Mouse (Mus musculus) CH12.LX (cell line): ENCODE measurements around the gene Bmp6. TPM values are rescaled to one million over a fixed set of nuclear protein-coding genes. Genes with fewer than 3 reads are reported as not detected.

Source experiments
- DNase-seq: peaks from one replicate; pipeline ENCODE4 v3.0.0-alpha.2; 2013; ENCODE audit errors: extremely low read depth
- H3K27ac ChIP-seq: 2 replicates; pipeline ENCODE4 v1.5.1; 2012; ENCODE audit warnings: low read depth, mild to moderate bottlenecking, control low read depth, moderate library complexity; ENCODE audit not compliant: insufficient read depth
- H3K27me3 ChIP-seq: replicated peaks from 2 replicates; pipeline ENCODE3; 2012; ENCODE audit warnings: inconsistent platforms
- H3K36me3 ChIP-seq, 2 experiments: replicated peaks in 1 of 2; 2 replicates each; pipeline versions ENCODE3 to v1.6.1; 2012; ENCODE audit warnings: inconsistent platforms in 1 of 2, low read length in 1 of 2, mild to moderate bottlenecking in 1 of 2, mixed read lengths in 1 of 2, moderate library complexity in 1 of 2; ENCODE audit not compliant: control insufficient read depth in 1 of 2, insufficient read depth in 1 of 2
- H3K4me1 ChIP-seq, 2 experiments: 2 replicates each; pipeline ENCODE4 v1.6.1; 2012; ENCODE audit warnings: inconsistent platforms in 1 of 2, moderate library complexity in 1 of 2; ENCODE audit not compliant: insufficient read depth in 2 of 2, control insufficient read depth in 1 of 2
- H3K4me2 ChIP-seq: 2 replicates; pipeline ENCODE4 v1.6.1; 2012; ENCODE audit warnings: low read depth, mild to moderate bottlenecking, control low read depth; ENCODE audit not compliant: poor library complexity, insufficient read depth, severe bottlenecking
- H3K4me3 ChIP-seq, 3 experiments: fragments of 150-350 bp in 1 of 3; sonication (generic) in 1 of 3; replicated peaks in 1 of 3; 2 replicates each; pipeline versions ENCODE3 to v1.5.1; 2011 to 2012; ENCODE audit warnings: low read depth in 2 of 3, low read length in 2 of 3, mild to moderate bottlenecking in 2 of 3, moderate library complexity in 2 of 3, control low read depth in 1 of 3, improper control_type of control experiment in 1 of 3, inconsistent platforms in 1 of 3, mixed read lengths in 1 of 3; ENCODE audit not compliant: poor library complexity in 1 of 3
- H3K79me2 ChIP-seq: replicated peaks from 2 replicates; pipeline ENCODE4 v1.6.1; 2012; ENCODE audit warnings: mild to moderate bottlenecking, moderate library complexity; ENCODE audit not compliant: control insufficient read depth, poor library complexity, insufficient read depth, severe bottlenecking; ENCODE audit errors: extremely low read depth
- H3K9ac ChIP-seq: 2 replicates; pipeline ENCODE4 v1.6.1; 2012; ENCODE audit warnings: low read depth, mild to moderate bottlenecking, control low read depth, moderate library complexity; ENCODE audit not compliant: insufficient read depth
- H3K9me3 ChIP-seq: replicated peaks from 2 replicates; pipeline ENCODE3; 2012; ENCODE audit warnings: low read length, inconsistent platforms, mixed read lengths
- BHLHE40 ChIP-seq: IDR thresholded peaks from 2 replicates; pipeline ENCODE4 v1.6.1; 2011; ENCODE audit warnings: mild to moderate bottlenecking, low read depth, low read length, improper control_type of control experiment
- CHD1 ChIP-seq: IDR thresholded peaks from 2 replicates; pipeline ENCODE4 v1.6.1; 2012; ENCODE audit warnings: low read depth, low read length, improper control_type of control experiment, inconsistent platforms
- CTCF ChIP-seq, 2 experiments: IDR thresholded peaks in 1 of 2; conservative IDR thresholded peaks in 1 of 2; 2 replicates each; pipeline ENCODE4 v1.5.1; 2011 to 2012; ENCODE audit warnings: low read depth in 2 of 2, low read length in 2 of 2, improper control_type of control experiment in 1 of 2, inconsistent platforms in 1 of 2, mild to moderate bottlenecking in 1 of 2, moderate library complexity in 1 of 2
- E2F4 ChIP-seq: IDR thresholded peaks from 2 replicates; pipeline ENCODE4 v1.6.1; 2011; ENCODE audit warnings: low read depth, low read length, improper control_type of control experiment; ENCODE audit not compliant: insufficient replicate concordance
- ELF1 ChIP-seq: IDR thresholded peaks from 2 replicates; pipeline ENCODE4 v1.6.1; 2014; ENCODE audit warnings: low read depth, mild to moderate bottlenecking, inconsistent platforms, low read length, improper control_type of control experiment
- ETS1 ChIP-seq: conservative IDR thresholded peaks from 2 replicates; pipeline ENCODE4 v1.6.1; 2012; ENCODE audit warnings: low read depth, mild to moderate bottlenecking, inconsistent platforms, low read length, improper control_type of control experiment, moderate library complexity
- HCFC1 ChIP-seq: IDR thresholded peaks from 2 replicates; pipeline ENCODE4 v1.6.1; 2012; ENCODE audit warnings: low read depth, mild to moderate bottlenecking, inconsistent platforms, low read length, improper control_type of control experiment
- IRF4 ChIP-seq: IDR thresholded peaks from 2 replicates; pipeline ENCODE4 v1.6.1; 2014; ENCODE audit warnings: low read depth, mild to moderate bottlenecking, inconsistent platforms, low read length, improper control_type of control experiment
- JUN ChIP-seq: IDR thresholded peaks from 2 replicates; pipeline ENCODE4 v1.6.1; 2011; ENCODE audit warnings: low read depth, mild to moderate bottlenecking, low read length, improper control_type of control experiment, moderate library complexity; ENCODE audit not compliant: insufficient read depth
- JUND ChIP-seq: conservative IDR thresholded peaks from 2 replicates; pipeline ENCODE4 v1.6.1; 2011; ENCODE audit warnings: low read depth, low read length, improper control_type of control experiment
- KAT2A ChIP-seq: IDR thresholded peaks from 2 replicates; pipeline ENCODE4 v1.6.1; 2012; ENCODE audit warnings: low read length, improper control_type of control experiment, inconsistent platforms; ENCODE audit not compliant: insufficient replicate concordance
- MEF2A ChIP-seq: IDR thresholded peaks from 2 replicates; pipeline ENCODE4 v1.6.1; 2014; ENCODE audit warnings: low read depth, mild to moderate bottlenecking, inconsistent platforms, low read length, improper control_type of control experiment, borderline replicate concordance
- MXI1 ChIP-seq: IDR thresholded peaks from 2 replicates; pipeline ENCODE4 v1.6.1; 2011; ENCODE audit warnings: mild to moderate bottlenecking, low read depth, low read length, improper control_type of control experiment
- MYC ChIP-seq: IDR thresholded peaks from 2 replicates; pipeline ENCODE4 v1.6.1; 2011; ENCODE audit warnings: low read depth, mild to moderate bottlenecking, improper control_type of control experiment, low read length
- NELFE ChIP-seq: IDR thresholded peaks from 2 replicates; pipeline ENCODE4 v1.6.1; 2011; ENCODE audit warnings: low read depth, low read length, improper control_type of control experiment
- PAX5 ChIP-seq: IDR thresholded peaks from 2 replicates; pipeline ENCODE4 v1.6.1; 2012; ENCODE audit warnings: low read length, inconsistent platforms, mixed read lengths
- POLR2A ChIP-seq: IDR thresholded peaks from 2 replicates; pipeline ENCODE4 v1.6.1; 2011; ENCODE audit warnings: low read depth, mild to moderate bottlenecking, improper control_type of control experiment, low read length
- POLR2AphosphoS2 ChIP-seq: IDR thresholded peaks from 2 replicates; pipeline ENCODE4 v1.6.1; 2011; ENCODE audit warnings: low read depth, low read length, improper control_type of control experiment
- RAD21 ChIP-seq: IDR thresholded peaks from 2 replicates; pipeline ENCODE4 v1.6.1; 2011; ENCODE audit warnings: low read depth, mild to moderate bottlenecking, low read length, improper control_type of control experiment, moderate library complexity
- RCOR1 ChIP-seq: conservative IDR thresholded peaks from 2 replicates; pipeline ENCODE4 v1.6.1; 2012; ENCODE audit warnings: low read depth, mild to moderate bottlenecking, inconsistent platforms, low read length, improper control_type of control experiment
- SIN3A ChIP-seq: IDR thresholded peaks from 2 replicates; pipeline ENCODE4 v1.6.1; 2012; ENCODE audit warnings: low read length, improper control_type of control experiment, inconsistent platforms
- SMC3 ChIP-seq: IDR thresholded peaks from 2 replicates; pipeline ENCODE4 v1.6.1; 2011; ENCODE audit warnings: low read depth, low read length, improper control_type of control experiment
- TCF12 ChIP-seq: IDR thresholded peaks from 2 replicates; pipeline ENCODE4 v1.6.1; 2014; ENCODE audit warnings: low read depth, mild to moderate bottlenecking, inconsistent platforms, low read length, improper control_type of control experiment
- UBTF ChIP-seq: IDR thresholded peaks from 2 replicates; pipeline ENCODE4 v1.6.1; 2012; ENCODE audit warnings: low read depth, mild to moderate bottlenecking, inconsistent platforms, low read length, improper control_type of control experiment, moderate library complexity
- USF1 ChIP-seq: IDR thresholded peaks from 2 replicates; pipeline ENCODE4 v1.6.1; 2014; ENCODE audit warnings: low read depth, mild to moderate bottlenecking, inconsistent platforms, low read length, improper control_type of control experiment
- USF2 ChIP-seq: conservative IDR thresholded peaks from 2 replicates; pipeline ENCODE4 v1.6.1; 2011; ENCODE audit warnings: low read depth, low read length, improper control_type of control experiment
- ZC3H11A ChIP-seq: IDR thresholded peaks from 2 replicates; pipeline ENCODE4 v1.6.1; 2012; ENCODE audit warnings: low read depth, mild to moderate bottlenecking, inconsistent platforms, low read length, improper control_type of control experiment
- ZKSCAN1 ChIP-seq: IDR thresholded peaks from 2 replicates; pipeline ENCODE4 v1.6.1; 2012; ENCODE audit warnings: low read depth, inconsistent platforms, low read length, improper control_type of control experiment, borderline replicate concordance
- ZMIZ1 ChIP-seq: IDR thresholded peaks from 2 replicates; pipeline ENCODE4 v1.6.1; 2012; ENCODE audit warnings: low read depth, mild to moderate bottlenecking, inconsistent platforms, low read length, improper control_type of control experiment
- ZNF384 ChIP-seq: IDR thresholded peaks from 2 replicates; pipeline ENCODE4 v1.6.1; 2012; ENCODE audit warnings: low read depth, low read length, improper control_type of control experiment, inconsistent platforms
- dilution Hi-C: fragments of 300-500 bp; cut with MboI; formaldehyde crosslinking; loops from 2 replicates; pipeline ENCODE4 v1.14.3; 2020; ENCODE audit warnings: low sequenced_read_pairs; ENCODE audit not compliant: extremely low pct_unique_long_range_greater_than_20kb, extremely low pct_ligation_motif_present
- in situ Hi-C: fragments of 300-500 bp; cut with MboI; formaldehyde crosslinking; loops from 3 replicates; pipeline ENCODE4 v1.14.3; 2019; ENCODE audit warnings: low sequenced_read_pairs, low pct_ligation_motif_present, low pct_unique_long_range_greater_than_20kb, mixed read lengths
- polyA plus RNA-seq: library from polyadenylated mRNA; unstranded; fragments of >175 nt; gene quantifications from 2 replicates; pipeline ENCODE4 v1.2.1, GENCODE M21; 2012; ENCODE audit warnings: low read depth; ENCODE audit not compliant: insufficient read length
- total RNA-seq, 2 experiments: library from RNA; depleted of rRNA; stranded (reverse); fragments of 300-350 nt in 1 of 2; fragments of >200 nt in 1 of 2; gene quantifications; 2 replicates each; pipeline ENCODE4 v1.2.3; 2012 to 2014

Gene Bmp6
- total and polyA plus RNA-seq, 3 experiments, result 0.16 to 3.5 (median 0.77) TPM

- no peak overlapping the region for H3K27ac ChIP-seq
- dilution Hi-C loops (no loop called here), in situ Hi-C loops (no loop called here)
- H3K4me3 ChIP-seq, result no peak overlapping the region
- no peak overlapping the region for H3K4me2 ChIP-seq
- DNase-seq, result peak; percentile 44
- no peaks in the 10 kb centered on the region for H3K27me3 ChIP-seq
- no peaks in the 10 kb centered on the region; the same call in 1 of the 2 replicates for H3K79me2 ChIP-seq
- H3K9me3 ChIP-seq, result peaks cover 5% of the 10 kb centered on the region
- TF ChIP-seq ETS1, result 0 out of 2 replicates have a peak, but pooled peaks have one; percentile 16
- TF ChIP-seq TCF12, result peak; percentile 32; the same call in 1 of the 2 replicates
- TF ChIP-seq POLR2AphosphoS2, result no peak
- 0 out of 2 replicates have a peak, but pooled peaks have one; percentile 10 for TF ChIP-seq IRF4
- TF ChIP-seq MYC, result 0 out of 2 replicates have a peak, but pooled peaks have one; percentile 12
- no peak for TF ChIP-seq UBTF
- no peak for TF ChIP-seq ZC3H11A
- TF ChIP-seq MEF2A, result no peak; the same call in 1 of the 2 replicates
- no peak for TF ChIP-seq POLR2A
- TF ChIP-seq, all 38 proteins: peak for 4
- no peak overlapping the region for H3K9ac ChIP-seq
- H3K36me3 ChIP-seq, result no peaks in the 10 kb centered on the region
- peaks cover 3 to 36% of the 10 kb centered on the region in 2 experiments; a peak in 2 of 4 replicates for H3K4me1 ChIP-seq
Observed at GRCm38 (mm10) chr13:38318418-38318817, 26.5 kb upstream of the Bmp6 start.

GRCm38 (mm10) chr13:38320354-38320753 lies 24.6 kb upstream of the Bmp6 start:
- peak overlapping the region; percentile 72 for H3K27ac ChIP-seq
- H3K79me2 ChIP-seq, result no peaks in the 10 kb centered on the region; the same call in 1 of the 2 replicates
- H3K4me2 ChIP-seq, result peak overlapping the region; percentile 24
- H3K9ac ChIP-seq, result peak overlapping the region; percentile 19
- peak; percentile 83 for DNase-seq
- peaks cover 3 to 36% of the 10 kb centered on the region in 2 experiments; a peak in 2 of 4 replicates for H3K4me1 ChIP-seq
- H3K9me3 ChIP-seq, result peaks cover 5% of the 10 kb centered on the region
- no peaks in the 10 kb centered on the region for H3K27me3 ChIP-seq
- H3K4me3 ChIP-seq, result peak overlapping the region; percentile 5 to 40 (median 7)
- H3K36me3 ChIP-seq, result no peaks in the 10 kb centered on the region
- dilution Hi-C loops, result no loop called here
- in situ Hi-C loops, result no loop called here
- no peak for TF ChIP-seq SMC3
- TF ChIP-seq ZKSCAN1, result no peak
- peak; percentile 40 for TF ChIP-seq JUN
- TF ChIP-seq PAX5, result no peak
- TF ChIP-seq HCFC1, result peak; percentile 28
- no peak for TF ChIP-seq USF1
- peak; percentile 88 for TF ChIP-seq SIN3A
- no peak for TF ChIP-seq KAT2A
- TF ChIP-seq RCOR1, result 0 out of 2 replicates have a peak, but pooled peaks have one; percentile 7
- no peak for TF ChIP-seq ZMIZ1
- TF ChIP-seq USF2, result no peak
- no peak for TF ChIP-seq E2F4
- no peak for TF ChIP-seq POLR2AphosphoS2
- TF ChIP-seq CHD1, result no peak; the same call in 1 of the 2 replicates
- no peak for TF ChIP-seq ZC3H11A
- peak; percentile 59; the same call in 1 of the 2 replicates for TF ChIP-seq IRF4
- no peak; the same call in 1 of the 2 replicates for TF ChIP-seq RAD21
- peak; percentile 95 for TF ChIP-seq MEF2A
- TF ChIP-seq CTCF (conservative IDR thresholded peaks at IDR 0.05 in 1 of 2, IDR thresholded peaks at IDR 0.05 in 1 of 2; ENCODE audit: low read depth in 2 of 2, low read length in 2 of 2), result no peak
- TF ChIP-seq MYC, result peak; percentile 80
- TF ChIP-seq JUND, result peak; percentile 53; the same call in 1 of the 2 replicates
- TF ChIP-seq TCF12, result peak; percentile 70; the same call in 1 of the 2 replicates
- peak; percentile 92 for TF ChIP-seq MXI1
- TF ChIP-seq NELFE, result no peak
- 0 out of 2 replicates have a peak, but pooled peaks have one; percentile 22 for TF ChIP-seq POLR2A
- TF ChIP-seq BHLHE40, result peak; percentile 80
- TF ChIP-seq ELF1, result peak; percentile 39; the same call in 1 of the 2 replicates
- TF ChIP-seq ZNF384, result peak; percentile 35; the same call in 1 of the 2 replicates
